Mouse (Mus musculus) mature B cell (primary cell): ENCODE results near the gene Yipf1.

Source experiments
- in situ Hi-C: fragments of 300-500 bp; cut with MboI; formaldehyde crosslinking; loops from 2 replicates; pipeline ENCODE4 v1.14.3; 2019

The Yipf1 gene

GRCm38 (mm10) chr4:107313690-107314478, at the start of gene Yipf1:
TSS of gene Yipf1 (plus strand) at chr4:107314363.
- in situ Hi-C loops, result no loop called here

DNA sequence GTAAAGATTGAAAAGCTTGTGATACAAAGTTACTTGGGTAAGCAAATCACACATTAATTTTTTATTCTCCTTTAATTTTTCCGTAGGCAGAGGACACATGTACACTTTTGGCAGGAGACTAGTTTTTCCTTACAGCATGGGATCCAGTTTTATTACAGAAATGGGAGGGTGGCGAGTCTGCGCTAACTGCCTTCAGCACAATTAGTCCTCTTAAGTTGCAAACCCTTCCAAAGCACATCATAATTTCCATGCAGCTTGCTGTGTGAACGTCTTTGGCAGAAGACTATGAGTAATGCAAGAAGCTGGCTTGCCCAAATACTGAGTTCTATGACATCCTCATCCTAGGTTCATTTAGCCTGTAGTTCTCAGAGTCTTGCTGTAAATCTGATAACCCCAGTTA, 40.5 kb upstream of the Yipf1 start:
- in situ Hi-C loops, result no loop called here

- in situ Hi-C loops, result no loop called here
Observed at GRCm38 (mm10) chr4:107274511-107274910, 39.7 kb upstream of the Yipf1 start.

DNA sequence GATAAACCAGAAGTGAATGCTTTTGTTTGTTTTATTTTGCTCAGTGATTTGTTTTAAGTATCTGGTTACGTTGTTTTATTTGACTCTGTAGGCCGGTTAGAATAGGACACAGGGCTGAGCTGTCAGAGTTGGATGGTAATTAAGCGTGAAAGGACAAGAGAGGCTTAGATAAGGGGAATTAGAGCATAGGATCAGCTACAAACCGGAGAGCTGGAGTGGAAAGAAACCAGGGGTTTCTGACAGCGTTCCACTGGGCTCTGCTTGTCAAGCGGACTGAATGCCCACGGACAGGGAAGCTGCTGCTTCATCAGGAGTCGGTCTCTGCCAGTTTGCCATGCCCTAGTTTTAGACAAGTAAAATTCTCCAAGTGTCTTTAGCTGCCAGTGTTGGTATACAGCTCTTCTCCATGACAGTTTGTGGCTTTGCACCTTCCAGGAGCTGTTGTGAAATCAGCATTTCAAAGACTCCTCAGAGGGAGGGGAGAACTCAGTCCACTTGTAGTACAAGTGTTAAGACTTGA, 35.9 kb upstream of the Yipf1 start:
- in situ Hi-C loops, result no loop called here

GRCm38 (mm10) chr4:107280843-107281475, 33.2 kb upstream of the Yipf1 start:
- in situ Hi-C loops, result no loop called here

DNA sequence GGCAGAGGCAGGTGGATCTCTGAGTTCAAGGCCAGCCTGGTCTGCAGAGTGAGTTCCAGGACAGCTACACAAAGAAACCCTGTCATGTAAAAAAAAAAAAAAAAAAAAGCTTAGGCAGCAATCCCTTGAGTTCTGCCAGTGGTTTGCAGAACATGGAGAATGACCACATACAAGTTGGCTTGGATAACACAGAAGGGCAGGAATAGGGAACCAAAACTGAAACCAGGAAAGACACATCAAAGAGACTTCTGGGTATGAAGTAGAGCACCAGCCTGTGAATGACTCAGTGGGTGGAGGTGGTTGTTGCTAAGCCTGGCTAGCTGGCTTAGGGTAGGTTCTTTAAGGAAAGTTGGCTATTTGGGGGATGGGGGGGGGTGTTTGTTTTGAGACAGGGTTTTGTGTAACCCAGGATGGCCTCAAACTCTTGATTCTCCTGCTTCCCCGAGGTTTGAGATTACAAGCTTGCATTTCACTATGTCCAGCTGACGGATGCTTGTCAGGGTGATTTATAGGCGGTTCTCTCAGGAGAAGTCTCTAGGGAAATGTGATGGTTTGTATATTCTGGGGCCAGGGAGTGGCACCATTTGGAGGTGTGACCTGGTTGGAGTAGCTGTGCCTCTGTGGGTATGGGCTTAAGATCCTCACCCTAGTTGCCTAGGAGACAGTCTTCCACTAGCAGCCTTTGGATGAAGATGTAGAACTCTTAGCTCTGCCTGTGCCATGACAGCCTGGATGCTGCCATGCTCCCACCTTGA, 28.5 kb upstream of the Yipf1 start:
- in situ Hi-C loops, result no loop called here

- in situ Hi-C loops, result no loop called here
Observed at GRCm38 (mm10) chr4:107286386-107286785, 27.8 kb upstream of the Yipf1 start.

GRCm38 (mm10) chr4:107287517-107287916, 26.6 kb upstream of the Yipf1 start:
- in situ Hi-C loops, result no loop called here

DNA sequence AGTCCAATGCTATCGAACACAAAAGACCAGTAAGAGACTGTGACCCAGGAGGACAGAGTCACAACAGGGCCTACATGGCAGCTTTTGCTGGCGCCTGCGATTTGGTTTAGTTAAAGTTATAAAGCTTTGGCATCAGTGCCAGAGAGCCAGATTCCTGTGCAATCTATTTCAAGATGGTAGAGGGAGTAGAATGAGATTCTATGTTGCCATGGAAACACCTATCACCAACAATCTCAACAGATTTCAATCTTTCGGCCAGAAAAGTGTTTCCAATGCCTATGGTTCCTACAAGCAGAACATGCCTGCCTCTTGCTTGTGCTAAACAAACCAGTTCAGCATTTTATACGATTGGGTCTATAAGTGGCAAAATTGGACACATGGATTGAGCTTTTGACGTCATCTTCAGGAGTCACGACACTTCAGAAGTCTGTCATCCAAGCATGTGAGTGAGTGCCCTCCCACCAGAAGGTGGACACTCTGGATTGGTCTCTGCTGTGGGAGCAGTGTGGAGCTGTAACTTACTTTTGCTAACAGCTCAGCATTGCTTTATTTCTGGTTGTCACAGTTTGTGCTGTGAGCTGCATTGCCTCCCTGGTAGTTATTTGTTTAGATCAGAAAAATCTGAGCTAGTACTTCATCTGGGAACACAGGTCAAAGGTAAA, 22.4 kb upstream of the Yipf1 start:
- in situ Hi-C loops, result no loop called here

DNA sequence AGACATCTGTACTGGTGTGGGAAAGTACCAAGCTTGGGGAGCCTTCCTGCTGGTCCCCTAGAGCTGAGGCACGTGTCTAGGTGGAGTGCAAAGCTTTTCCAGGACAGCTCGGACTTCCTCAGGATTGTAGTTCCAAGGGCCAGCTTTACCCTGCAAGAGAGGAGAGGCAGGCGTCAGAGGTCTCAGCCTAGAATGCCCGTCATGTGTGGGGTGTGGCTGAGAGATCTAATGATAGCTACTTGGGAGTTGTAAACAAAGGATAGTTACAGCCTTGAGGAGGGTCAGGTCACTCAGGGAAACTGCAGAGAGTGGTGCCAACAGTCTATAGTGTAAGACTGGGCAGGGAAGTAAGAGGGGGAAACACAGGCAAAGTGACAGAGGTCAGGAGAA, 21.9 kb upstream of the Yipf1 start:
- in situ Hi-C loops, result no loop called here

GRCm38 (mm10) chr4:107298071-107298606, 16.0 kb upstream of the Yipf1 start:
- in situ Hi-C loops, result no loop called here

DNA sequence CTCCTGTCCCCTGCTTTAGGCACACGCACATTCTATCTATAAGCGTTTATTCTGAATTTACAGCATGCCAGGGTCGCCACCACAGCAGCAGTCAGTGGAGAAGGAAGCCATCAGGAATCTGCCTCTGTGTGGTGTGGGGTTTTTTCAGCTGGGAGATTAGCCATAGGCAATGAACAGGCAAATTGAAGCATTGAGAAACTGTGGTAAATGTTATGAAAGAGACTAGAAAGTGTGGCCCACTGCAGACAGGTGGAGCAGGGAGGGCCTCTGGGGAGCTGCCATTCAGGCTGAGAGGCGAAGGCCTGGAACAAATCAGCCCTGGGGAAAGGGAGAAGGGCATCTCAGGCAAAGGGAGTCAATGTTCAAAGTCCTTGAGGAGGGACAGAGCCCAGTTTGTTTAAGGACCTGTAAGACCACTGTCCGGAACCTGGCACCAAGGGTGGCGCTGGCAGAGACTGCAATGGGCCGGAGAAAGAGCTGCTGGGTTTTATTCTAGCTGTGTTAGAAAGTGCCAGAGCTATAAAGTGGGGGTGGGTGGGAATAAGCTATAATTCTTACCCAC, 14.3 kb upstream of the Yipf1 start:
- in situ Hi-C loops, result no loop called here

GRCm38 (mm10) chr4:107300371-107300770, 13.8 kb upstream of the Yipf1 start:
- in situ Hi-C loops, result no loop called here

GRCm38 (mm10) chr4:107300902-107301555, 13.1 kb upstream of the Yipf1 start:
- in situ Hi-C loops, result no loop called here

DNA sequence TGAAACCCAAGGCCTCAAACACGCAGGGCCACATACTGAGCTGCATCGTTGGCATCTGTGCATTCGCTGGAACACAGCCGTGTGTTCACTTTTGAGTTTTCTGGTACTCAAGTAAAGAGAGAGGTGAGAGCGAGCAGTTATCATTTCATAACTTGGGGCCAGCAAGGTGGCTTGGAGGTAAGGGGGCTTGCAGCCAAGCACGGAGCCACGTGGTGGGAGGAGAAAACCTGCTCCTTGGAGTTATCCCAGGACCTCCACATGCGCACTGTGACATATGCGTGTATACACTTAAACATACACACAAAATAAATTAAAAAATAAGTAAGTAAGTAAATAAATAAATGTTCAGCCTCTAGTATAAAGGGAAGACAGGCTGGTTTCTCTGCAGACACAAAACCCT, 11.9 kb upstream of the Yipf1 start:
- in situ Hi-C loops, result no loop called here

DNA sequence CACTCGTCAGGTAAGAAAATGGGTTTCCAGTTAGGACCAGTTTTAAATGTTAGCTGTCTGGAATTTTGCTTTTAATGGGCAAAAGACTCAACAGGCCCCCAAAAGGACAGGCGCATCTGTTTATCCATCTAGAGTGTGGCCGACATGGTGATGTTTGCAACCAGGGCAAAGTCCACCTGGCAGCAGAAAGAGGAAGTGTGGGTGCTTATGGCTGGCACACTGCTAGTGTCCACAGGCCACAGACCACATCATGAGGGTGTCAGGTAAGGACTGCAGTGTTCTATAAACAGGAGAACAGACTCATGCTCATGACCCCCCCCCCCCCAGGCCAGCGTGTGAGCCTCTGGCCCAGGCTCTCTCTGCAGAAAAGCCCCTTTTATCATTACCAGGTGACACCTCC, 11.3 kb upstream of the Yipf1 start:
- in situ Hi-C loops, result no loop called here

- in situ Hi-C loops, result no loop called here
Observed at GRCm38 (mm10) chr4:107303531-107303930, 10.6 kb upstream of the Yipf1 start.

GRCm38 (mm10) chr4:107306966-107307365, 7.2 kb upstream of the Yipf1 start, which contains the start of gene Dio1:
TSS of gene Dio1 (minus strand) at chr4:107307169.
- in situ Hi-C loops, result no loop called here

DNA sequence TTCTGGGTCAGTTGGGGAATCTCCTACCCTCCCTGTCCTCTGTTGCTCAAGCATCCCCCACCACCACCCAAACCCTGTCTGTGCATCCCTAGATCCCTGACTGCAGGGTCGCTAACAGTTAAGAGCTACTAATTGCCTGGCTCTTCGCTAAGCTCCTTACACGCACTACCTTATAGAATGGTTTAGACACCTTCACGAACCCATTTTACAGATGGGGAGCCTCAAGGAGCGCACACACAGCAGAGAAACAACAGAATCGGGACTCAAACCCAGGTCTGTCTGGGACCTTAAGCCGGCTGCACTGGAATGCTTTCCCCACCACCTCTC, 279 bp downstream of the Yipf1 start:
- in situ Hi-C loops, result no loop called here

DNA sequence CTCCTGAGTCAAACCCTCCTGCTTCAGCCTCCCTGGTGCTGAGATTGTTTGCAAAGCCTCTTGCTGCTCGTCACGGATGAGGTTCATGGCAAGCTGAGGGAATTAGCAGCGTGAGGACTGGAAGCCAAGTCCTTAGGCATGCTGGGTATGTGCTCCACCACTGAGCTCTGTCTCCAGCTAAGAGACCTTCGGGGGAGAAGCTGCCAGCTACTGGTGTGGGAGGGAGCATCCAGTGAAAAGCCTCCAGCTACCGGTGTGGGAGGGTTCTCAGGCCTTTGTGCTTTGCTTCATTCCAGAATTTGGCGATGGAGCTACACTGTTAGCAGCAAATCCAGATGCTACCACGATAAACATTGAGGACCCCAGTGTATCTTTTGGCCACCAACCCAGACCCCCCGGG, 4.5 kb downstream of the Yipf1 start:
- in situ Hi-C loops, result no loop called here

- in situ Hi-C loops, result no loop called here
Observed at GRCm38 (mm10) chr4:107321041-107321440, 6.9 kb downstream of the Yipf1 start.
